Mouse (Mus musculus) thymus, postnatal 25 days (tissue): ENCODE data around the gene Tsc22d3.

Source experiments
- DNase-seq: peaks from one replicate; pipeline ENCODE4 v3.0.0; 2022

Gene Tsc22d3

GRCm38 (mm10) chrX:140600410-140601109 lies at the start of gene Tsc22d3:
TSS of gene Tsc22d3 (minus strand) at chrX:140600659.
- DNase-seq = peak; percentile 53

DNA sequence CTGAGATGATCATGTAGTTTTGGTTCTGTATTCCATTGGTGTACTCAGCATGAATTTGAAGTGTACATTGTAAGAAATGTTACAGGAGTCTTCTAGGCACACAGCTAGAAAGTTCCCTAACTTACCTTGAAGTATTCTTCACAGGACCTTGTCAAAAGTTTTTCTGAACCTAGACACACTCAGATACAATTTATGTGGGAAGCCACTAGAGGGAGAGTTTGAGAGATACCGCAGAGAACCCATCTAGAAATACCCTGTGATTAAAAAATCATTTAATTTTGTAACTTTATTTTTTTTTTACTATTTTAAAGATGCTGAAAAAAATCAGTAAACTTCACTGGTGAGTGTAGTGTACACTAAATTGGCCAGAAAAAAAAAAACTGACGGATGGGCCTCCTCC lies 39.1 kb upstream of the Tsc22d3 start:
- no peak for DNase-seq

GRCm38 (mm10) chrX:140638028-140638427 lies 37.6 kb upstream of the Tsc22d3 start:
- DNase-seq = no peak

GRCm38 (mm10) chrX:140624875-140625594 lies 24.6 kb upstream of the Tsc22d3 start:
- no peak for DNase-seq

- DNase-seq = no peak
These were observed 9.5 kb upstream of the Tsc22d3 start for GRCm38 (mm10) chrX:140609938-140610337.

GRCm38 (mm10) chrX:140601884-140602283 lies 1.4 kb upstream of the Tsc22d3 start:
- no peak for DNase-seq

GRCm38 (mm10) chrX:140601311-140601710 lies 852 bp upstream of the Tsc22d3 start:
- DNase-seq = no peak

- DNase-seq = peak; percentile 1
These were observed 674 bp downstream of the Tsc22d3 start for GRCm38 (mm10) chrX:140599561-140600409.

DNA sequence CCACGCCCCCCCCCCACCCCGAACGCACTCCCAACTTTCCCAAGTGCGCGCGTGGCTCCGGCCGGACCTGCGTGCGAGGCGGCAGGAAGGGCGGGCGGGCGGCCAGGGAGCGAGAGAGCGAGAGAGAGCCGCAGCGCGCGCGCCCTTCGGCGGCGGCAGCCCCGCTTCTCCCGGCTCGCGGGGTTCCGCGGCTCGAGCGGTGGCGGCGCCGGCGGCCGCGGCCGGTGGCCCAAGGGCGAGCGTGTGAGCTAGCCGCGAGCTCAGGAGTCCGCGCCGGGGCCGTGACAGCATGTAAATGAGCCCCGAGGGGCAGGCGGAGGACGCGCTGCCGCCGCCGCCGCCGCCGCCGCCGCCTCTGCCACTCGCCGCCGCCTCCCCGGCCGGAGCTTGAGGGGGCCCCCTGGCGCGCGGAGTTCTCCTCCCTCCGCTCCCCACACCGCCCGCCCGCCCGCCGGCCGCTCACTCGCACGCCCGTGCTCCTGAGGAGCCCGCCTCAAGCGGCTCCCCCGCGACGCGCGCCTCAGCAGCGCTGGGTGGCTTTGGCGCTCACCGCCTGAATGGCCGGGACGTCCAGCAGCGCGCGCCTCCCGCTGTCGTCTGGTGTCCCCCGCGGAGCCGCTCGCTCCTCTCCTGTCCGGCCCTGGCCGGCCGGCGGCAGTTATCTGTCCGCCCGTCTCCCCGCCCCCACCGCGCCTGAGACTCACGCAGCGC lies 1.5 kb downstream of the Tsc22d3 start:
- peak; percentile 53 for DNase-seq

- peak; percentile 6 for DNase-seq
These were observed 2.1 kb downstream of the Tsc22d3 start for GRCm38 (mm10) chrX:140598194-140598849.

GRCm38 (mm10) chrX:140591176-140591575 lies 9.3 kb downstream of the Tsc22d3 start:
- DNase-seq = no peak

GRCm38 (mm10) chrX:140590142-140590541 lies 10.3 kb downstream of the Tsc22d3 start:
- no peak for DNase-seq

DNA sequence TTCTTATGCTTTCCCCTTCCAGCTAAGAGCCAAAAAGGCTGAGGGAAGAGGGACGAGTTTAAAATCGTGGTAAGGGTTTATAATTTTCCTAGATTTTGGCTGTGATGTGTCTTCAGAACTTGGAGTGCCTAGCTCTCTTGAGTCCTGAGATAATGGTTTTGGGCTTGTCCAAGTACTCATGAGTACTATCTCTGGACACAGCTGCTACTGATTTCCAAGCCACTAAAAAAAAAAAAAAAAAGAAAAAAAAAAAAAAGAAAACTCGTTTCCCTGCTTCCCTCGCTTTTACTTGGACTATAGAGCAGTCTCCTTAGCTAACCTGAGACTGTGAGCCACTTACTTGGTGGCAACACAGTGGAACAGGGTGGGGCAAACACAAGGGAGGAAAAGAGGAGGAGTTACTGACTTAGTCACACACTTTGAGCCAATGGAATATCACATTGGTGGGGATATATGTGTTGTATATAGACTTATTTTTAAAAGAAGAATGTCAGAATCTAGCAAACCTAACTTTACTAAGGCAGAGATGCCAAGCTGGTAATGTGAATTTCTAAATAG lies 11.2 kb downstream of the Tsc22d3 start:
- no peak for DNase-seq

GRCm38 (mm10) chrX:140588534-140588933 lies 11.9 kb downstream of the Tsc22d3 start:
- no peak for DNase-seq

DNA sequence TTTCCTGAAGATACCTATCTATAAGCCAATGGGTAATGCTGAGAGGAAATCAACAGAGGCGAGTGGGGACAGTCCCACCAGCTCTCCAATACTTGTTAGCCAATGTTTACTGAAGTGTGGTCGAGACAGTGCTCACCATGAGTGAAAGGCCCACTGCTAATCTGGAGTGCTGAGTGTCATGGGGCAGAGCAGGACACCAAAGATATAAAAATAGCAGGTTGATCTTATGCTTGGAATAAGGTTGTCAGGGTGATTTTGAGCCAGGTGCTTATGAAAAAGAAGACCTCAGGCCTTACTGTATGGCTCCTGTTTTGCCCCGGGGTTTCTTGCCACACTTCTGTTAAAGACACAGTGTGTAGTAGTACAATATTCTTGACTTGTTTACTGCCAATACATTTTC lies 20.0 kb downstream of the Tsc22d3 start:
- DNase-seq = no peak

DNA sequence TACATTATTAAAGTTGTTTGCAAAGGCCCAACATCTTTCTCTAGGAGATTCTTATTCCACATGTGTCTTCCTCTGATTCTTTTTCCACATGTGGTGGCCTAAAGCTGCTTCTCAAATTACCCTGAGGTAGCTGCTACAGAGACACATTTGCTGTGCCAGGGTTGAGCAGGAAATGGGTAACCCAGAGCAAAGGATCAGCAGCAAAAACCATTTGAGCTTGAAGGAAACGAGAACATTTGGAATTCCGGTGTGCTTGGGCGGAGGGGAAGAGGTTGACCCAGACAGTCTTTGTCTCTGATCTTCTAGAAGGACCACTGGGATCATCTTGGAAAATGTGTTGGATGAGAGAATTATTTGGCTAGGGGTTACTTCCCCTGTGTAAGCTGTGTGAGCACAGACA lies 24.8 kb downstream of the Tsc22d3 start:
- no peak for DNase-seq

GRCm38 (mm10) chrX:140575200-140575599 lies 25.3 kb downstream of the Tsc22d3 start:
- DNase-seq = no peak

- DNase-seq = no peak
These were observed 27.6 kb downstream of the Tsc22d3 start for GRCm38 (mm10) chrX:140572702-140573338.

- no peak for DNase-seq
These were observed 30.9 kb downstream of the Tsc22d3 start for GRCm38 (mm10) chrX:140569595-140569994.

DNA sequence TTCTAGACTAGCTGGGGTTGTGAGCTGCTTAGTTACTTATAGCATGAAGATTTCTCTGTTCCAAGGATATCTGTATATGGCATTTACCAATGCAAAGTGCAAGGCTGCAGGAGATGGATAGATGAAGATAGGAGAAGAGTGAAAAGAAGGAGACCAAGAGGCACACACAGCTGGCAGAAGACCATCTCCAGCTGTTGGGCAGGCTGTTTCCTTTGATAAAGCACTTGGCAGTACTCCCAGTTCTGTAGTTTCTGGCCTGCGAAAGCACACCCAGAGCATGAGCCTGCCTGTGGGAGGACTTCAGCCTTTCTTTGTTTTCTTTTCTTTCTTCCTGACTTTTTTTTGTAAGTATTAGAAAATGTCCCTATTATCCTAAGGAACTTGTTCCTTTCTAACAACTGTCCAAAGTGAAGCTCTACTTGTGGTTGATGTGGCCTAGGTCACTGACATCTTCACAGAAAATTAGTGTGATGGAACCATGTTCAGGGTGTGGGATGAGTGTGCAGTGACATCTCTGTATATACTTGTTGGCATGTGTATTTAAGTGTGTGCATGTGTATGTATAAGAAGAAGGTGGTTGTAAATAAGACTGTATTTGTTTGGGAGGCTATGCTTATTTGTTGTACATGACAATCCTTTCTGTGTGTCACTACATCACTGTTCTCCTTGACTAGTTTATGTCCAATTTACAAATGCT lies 32.6 kb downstream of the Tsc22d3 start:
- DNase-seq = no peak

GRCm38 (mm10) chrX:140565759-140566158 lies 34.7 kb downstream of the Tsc22d3 start:
- DNase-seq = no peak
